Mouse (Mus musculus) ES-Bruce4 (cell line): ENCODE measurements around the gene Loxl3.

Experiments used
- CTCF ChIP-seq: IDR thresholded peaks from one replicate; pipeline ENCODE4 v1.8.1; 2011; ENCODE audit warnings: low read depth, low read length
- POLR2A ChIP-seq: IDR thresholded peaks from one replicate; pipeline ENCODE4 v1.8.1; 2011; ENCODE audit warnings: low read length; ENCODE audit not compliant: insufficient read depth

GRCm38 (mm10) chr6:83031111-83031510 lies 2.9 kb upstream of the Loxl3 start:
- no peak for TF ChIP-seq POLR2A
- TF ChIP-seq CTCF, result no peak
